7 mouse cellular contexts compared by ENCODE assay signal in the genomic region with DNA sequence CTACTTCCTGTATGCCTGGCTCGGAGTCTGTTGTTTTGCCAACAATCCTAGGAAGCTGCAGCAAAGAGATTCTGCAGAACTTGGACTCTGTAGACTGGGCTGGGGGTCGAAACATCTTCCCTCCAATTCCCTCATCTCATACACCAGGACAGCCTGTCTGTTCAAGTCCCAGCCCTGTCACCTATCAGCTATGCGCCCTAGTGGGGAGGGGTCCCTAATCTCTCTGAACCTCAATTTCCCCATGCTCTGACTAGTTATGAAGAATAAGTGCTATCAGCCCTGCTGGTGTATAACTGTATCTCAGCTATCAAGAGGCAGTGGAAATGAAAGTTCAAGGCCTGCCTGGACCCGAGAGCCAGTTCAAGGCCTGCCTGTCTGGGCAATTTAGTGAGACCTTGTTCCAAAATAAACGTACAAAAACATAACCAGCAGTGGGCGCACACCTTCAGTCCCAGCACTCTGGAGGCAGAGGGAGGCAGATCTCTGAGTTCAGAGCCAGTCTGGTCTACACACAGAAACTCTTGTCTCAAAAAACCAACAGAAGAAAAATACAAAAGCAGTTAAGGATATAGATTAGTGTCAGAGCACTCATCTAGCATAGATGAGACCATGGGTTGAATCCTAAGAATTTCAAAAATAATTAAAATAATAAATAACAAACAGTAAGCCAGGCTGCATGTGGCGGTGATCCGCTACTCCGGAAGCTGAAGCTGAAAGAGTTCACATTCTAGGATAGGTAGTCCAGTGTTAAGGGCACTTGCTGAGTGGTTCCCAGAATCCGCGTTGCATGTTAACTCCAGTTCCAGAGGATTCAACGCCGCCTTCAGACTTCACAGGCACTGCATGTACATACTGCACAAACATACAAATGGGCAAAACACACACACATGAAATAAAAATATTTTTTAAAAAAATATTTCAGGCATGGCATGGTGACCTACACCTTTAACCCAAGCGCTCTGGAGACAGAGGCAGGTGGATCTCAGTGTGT. TPM values are rescaled to one million over a fixed set of nuclear protein-coding genes. Genes with fewer than 3 reads are reported as not detected.
DNase-seq lines count a peak whose midpoint lies in the region; ATAC-seq and TF ChIP-seq lines count a peak whose summit lies in the region.

No protein-coding gene starts in this region.

- DNase-seq in thymus, adult 2 months, result peak; percentile 64
- DNase-seq in thymus, adult 18-20 months, result no peak
- peak; percentile 11 for DNase-seq in lung, postnatal 14 days
- DNase-seq in thymus, postnatal 4 days, result peak; percentile 71
- DNase-seq in right cerebral cortex, postnatal 14 days, result no peak

- no peak for TF ChIP-seq CTCF in thymus, adult 2 months (IDR thresholded peaks at IDR 0.05; ENCODE audit: borderline replicate concordance, control insufficient read depth, extremely low read depth, insufficient read depth, low read length, poor library complexity)
- TF ChIP-seq CTCF in cortical plate, adult 2 months (IDR thresholded peaks at IDR 0.05; ENCODE audit: extremely low read depth, insufficient read depth, low read length), result peak; percentile 30; the same call in 1 of the 2 replicates

- H3K27ac ChIP-seq in thymus, adult 2 months (ENCODE audit: control insufficient read depth, insufficient read depth, low read length), result no peak overlapping the region
- no peak overlapping the region for H3K27ac ChIP-seq in cortical plate, adult 2 months (ENCODE audit: insufficient read depth, low read length)
- no peak overlapping the region for H3K27ac ChIP-seq in hindbrain, embryonic 16.5 days (ENCODE audit: low read depth, low read length)

- 71% methylated on average over 14 of the region's 14 CpGs for WGBS in thymus, adult 2 months
- 47% methylated on average over 14 of the region's 14 CpGs for WGBS in hindbrain, embryonic 16.5 days

- no peak overlapping the region for H3K4me3 ChIP-seq in thymus, adult 2 months (ENCODE audit: control insufficient read depth, insufficient read depth, low read length)
- peak overlapping the region; percentile 48 for H3K4me3 ChIP-seq in cortical plate, adult 2 months (ENCODE audit: insufficient read depth, low read length)
- peak overlapping the region; percentile 42 for H3K4me3 ChIP-seq in hindbrain, embryonic 16.5 days (ENCODE audit: low read length)

- H3K9me3 ChIP-seq in hindbrain, embryonic 16.5 days (ENCODE audit: control insufficient read depth, low read length), result no peaks in the 10 kb centered on the region

- peaks cover 12% of the 10 kb centered on the region for H3K4me1 ChIP-seq in thymus, adult 2 months (replicated peaks; ENCODE audit: control insufficient read depth, insufficient read depth, low read length)
- peaks cover 12% of the 10 kb centered on the region for H3K4me1 ChIP-seq in cortical plate, adult 2 months (ENCODE audit: control insufficient read depth, insufficient read depth, low read length)
- H3K4me1 ChIP-seq in hindbrain, embryonic 16.5 days (ENCODE audit: control insufficient read depth, insufficient read depth, low read depth, low read length), result peaks cover 8% of the 10 kb centered on the region

- peak overlapping the region; percentile 63 for H3K9ac ChIP-seq in hindbrain, embryonic 16.5 days (ENCODE audit: low read depth, low read length)

- ATAC-seq in hindbrain, embryonic 16.5 days, result peak; percentile 9; the same call in 1 of the 2 replicates

- peak overlapping the region; percentile 83 for H3K4me2 ChIP-seq in hindbrain, embryonic 16.5 days (ENCODE audit: low read length)

- H3K36me3 ChIP-seq in thymus, adult 2 months (ENCODE audit: control insufficient read depth, insufficient read depth, low read length), result peaks cover 28% of the 10 kb centered on the region
- peaks cover 21% of the 10 kb centered on the region for H3K36me3 ChIP-seq in hindbrain, embryonic 16.5 days (ENCODE audit: control insufficient read depth, insufficient read depth, low read length)

- no peaks in the 10 kb centered on the region for H3K27me3 ChIP-seq in thymus, adult 2 months (ENCODE audit: control insufficient read depth, insufficient read depth, low read length)
- no peaks in the 10 kb centered on the region; the same call in 1 of the 2 replicates for H3K27me3 ChIP-seq in hindbrain, embryonic 16.5 days (replicated peaks; ENCODE audit: control insufficient read depth, insufficient read depth, low read length)

- TF ChIP-seq POLR2A in thymus, adult 2 months (IDR thresholded peaks at IDR 0.05; ENCODE audit: control insufficient read depth, extremely low read depth, insufficient read depth, low read length, poor library complexity), result no peak
- TF ChIP-seq POLR2A in cortical plate, adult 2 months (IDR thresholded peaks at IDR 0.05; ENCODE audit: extremely low read depth, insufficient read depth, low read length), result no peak

RNA-seq across cellular contexts. Expression of a gene that starts 0.6 kb away (rescaled TPM):
- 0.93 and 1.4 TPM in 2 replicates for polyA plus RNA-seq in thymus, adult 2 months (2012; rRNA removed)
- 233 and 286 TPM in 2 replicates for polyA plus RNA-seq in cortical plate, adult 2 months (2012; rRNA removed)
- 13.4 and 14.8 TPM in 2 replicates for polyA plus RNA-seq in hindbrain, embryonic 16.5 days (2015; fragmentation: Nextera tagmentation; extraction: Ambion mirVana)

RNA-seq across cellular contexts. Expression of a gene that starts 19.7 kb away (rescaled TPM):
- polyA plus RNA-seq in thymus, adult 2 months (2012; rRNA removed), result 291 and 303 TPM in 2 replicates
- 330 and 345 TPM in 2 replicates for polyA plus RNA-seq in cortical plate, adult 2 months (2012; rRNA removed)
- 140 and 149 TPM in 2 replicates for polyA plus RNA-seq in hindbrain, embryonic 16.5 days (2015; fragmentation: Nextera tagmentation; extraction: Ambion mirVana)

RNA-seq across cellular contexts. Expression of a gene that starts 37.0 kb away (rescaled TPM):
- polyA plus RNA-seq in thymus, adult 2 months (2012; rRNA removed), result 147 and 200 TPM in 2 replicates
- 22.3 and 22.8 TPM in 2 replicates for polyA plus RNA-seq in cortical plate, adult 2 months (2012; rRNA removed)
- polyA plus RNA-seq in hindbrain, embryonic 16.5 days (2015; fragmentation: Nextera tagmentation; extraction: Ambion mirVana), result 74.3 and 74.6 TPM in 2 replicates

RNA-seq across cellular contexts. Expression of a gene that starts 42.2 kb away (rescaled TPM):
- polyA plus RNA-seq in thymus, adult 2 months (2012; rRNA removed), result 139 and 141 TPM in 2 replicates
- polyA plus RNA-seq in cortical plate, adult 2 months (2012; rRNA removed), result 64.9 and 82.8 TPM in 2 replicates
- 65.1 and 65.8 TPM in 2 replicates for polyA plus RNA-seq in hindbrain, embryonic 16.5 days (2015; fragmentation: Nextera tagmentation; extraction: Ambion mirVana)

Comparison
In these comparisons a context has a peak if more than half of its experiments do, and no peak if none do; other contexts are left out.
1. DNase-seq: peak in thymus, adult 2 months (single experiment), lung, postnatal 14 days (single experiment) and thymus, postnatal 4 days (single experiment); none in thymus, adult 18-20 months (0 of 2) and right cerebral cortex, postnatal 14 days (single experiment).
2. RNA of a gene that starts 0.6 kb away (polyA plus RNA-seq): 233 to 286 TPM in cortical plate, adult 2 months; 13.4 to 14.8 TPM in hindbrain, embryonic 16.5 days and 0.93 to 1.4 TPM in thymus, adult 2 months; every median in the first group is over 10 times any median in the second.